Mouse (Mus musculus) embryonic facial prominence, embryonic 15.5 days (tissue): ENCODE data around the gene Rbms3. TPM values are rescaled to one million over a fixed set of nuclear protein-coding genes. Genes with fewer than 3 reads are reported as not detected.

ENCODE experiments used
- ATAC-seq: fragments of 200-750 bp; cut with Nextera tagmentation; 2 replicates; pipeline ENCODE4 v1.8.0; 2017; ENCODE audit warnings: low read depth, moderate TSS enrichment; ENCODE audit not compliant: insufficient number of reproducible peaks, low FRiP score, low TSS enrichment
- H3K27ac ChIP-seq: fragments of 300-500 bp; sonication (generic); replicated peaks from 2 replicates; pipeline ENCODE4 v1.5.1; 2015; ENCODE audit warnings: mild to moderate bottlenecking, inconsistent platforms
- H3K27me3 ChIP-seq: fragments of 300-500 bp; sonication (generic); 2 replicates; pipeline ENCODE4 v1.6.1; 2015; ENCODE audit warnings: inconsistent platforms
- H3K36me3 ChIP-seq: fragments of 300-500 bp; sonication (generic); 2 replicates; pipeline ENCODE4 v1.6.1; 2015; ENCODE audit warnings: mild to moderate bottlenecking, inconsistent platforms
- H3K4me1 ChIP-seq: fragments of 300-500 bp; sonication (generic); 2 replicates; pipeline ENCODE4 v1.6.1; 2015; ENCODE audit warnings: inconsistent platforms
- H3K4me2 ChIP-seq: fragments of 300-500 bp; sonication (generic); replicated peaks from 2 replicates; pipeline ENCODE4 v1.6.1; 2015; ENCODE audit warnings: mild to moderate bottlenecking, inconsistent platforms
- H3K4me3 ChIP-seq: fragments of 300-500 bp; sonication (generic); replicated peaks from 2 replicates; pipeline ENCODE4 v1.5.1; 2015; ENCODE audit warnings: mild to moderate bottlenecking, inconsistent platforms
- H3K9ac ChIP-seq: fragments of 300-500 bp; sonication (generic); 2 replicates; pipeline ENCODE4 v1.6.1; 2015; ENCODE audit warnings: inconsistent platforms
- H3K9me3 ChIP-seq: fragments of 300-500 bp; sonication (generic); replicated peaks from 2 replicates; pipeline ENCODE4 v1.6.1; 2016; ENCODE audit warnings: inconsistent platforms
- WGBS: fragments of 180-500 bp; shearing (Covaris S2); methylation state at CpG from one replicate; pipeline ENCODE4 v1.1.7; 2015; 5-methylcytosine and 5-hydroxymethylcytosine counted together
- polyA plus RNA-seq: library from polyadenylated mRNA; unstranded; fragments of >200 nt; fragmentation: Nextera tagmentation; extraction: Ambion mirVana; gene quantifications from 2 replicates; pipeline ENCODE4 v1.2.1, GENCODE M21; 2015

The Rbms3 gene
- polyA plus RNA-seq, 1 experiment from 2014 or later = 84.3 TPM

DNA sequence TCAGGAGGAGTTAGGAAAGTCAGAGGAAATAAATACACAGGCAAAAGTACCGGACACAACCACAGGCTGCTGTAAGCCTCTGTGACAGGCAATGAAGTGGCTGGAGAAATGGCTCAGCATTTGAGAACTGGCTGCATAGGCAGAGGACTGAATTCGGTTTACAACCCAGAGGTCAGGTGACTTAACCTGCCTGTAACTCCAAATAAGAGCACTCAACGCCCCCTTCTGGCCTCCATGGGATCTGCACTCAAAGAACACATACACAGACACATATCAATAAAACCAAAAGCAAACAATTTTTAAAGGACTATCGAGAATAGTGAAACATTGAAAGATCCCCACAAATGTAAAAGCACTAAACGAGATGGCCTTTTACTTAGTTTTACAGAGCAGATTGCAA, 1096.3 kb downstream of the Rbms3 start:
- no peaks in the 10 kb centered on the region for H3K27me3 ChIP-seq
- H3K36me3 ChIP-seq = no peaks in the 10 kb centered on the region
- 0 out of 2 replicates have a peak, but pooled peaks cover 2% of the 10 kb centered on the region for H3K9me3 ChIP-seq
- no peak for ATAC-seq
- H3K4me1 ChIP-seq = 0 out of 2 replicates have a peak, but pooled peaks cover under 1% of the 10 kb centered on the region
- no peak overlapping the region for H3K27ac ChIP-seq
- no peak overlapping the region for H3K4me2 ChIP-seq
- 75% methylated on average over 5 of the region's 5 CpGs for WGBS
- H3K9ac ChIP-seq = no peak overlapping the region
- no peak overlapping the region for H3K4me3 ChIP-seq

- no peak overlapping the region for H3K4me3 ChIP-seq
- no peak for ATAC-seq
- H3K27ac ChIP-seq = no peak overlapping the region
- no peaks in the 10 kb centered on the region for H3K36me3 ChIP-seq
- 0 out of 2 replicates have a peak, but pooled peaks cover 2% of the 10 kb centered on the region for H3K9me3 ChIP-seq
- no peak overlapping the region for H3K4me2 ChIP-seq
- no peaks in the 10 kb centered on the region for H3K4me1 ChIP-seq
- H3K27me3 ChIP-seq = no peaks in the 10 kb centered on the region
- 93% methylated on average over 4 of the region's 4 CpGs for WGBS
- H3K9ac ChIP-seq = no peak overlapping the region
These were observed 1098.6 kb downstream of the Rbms3 start for GRCm38 (mm10) chr9:116531121-116531520.

GRCm38 (mm10) chr9:116524386-116524785, 1105.3 kb downstream of the Rbms3 start:
- Histone ChIP-seq H3K4me3 (no peak overlapping the region), H3K27ac (no peak overlapping the region), H3K9ac (no peak overlapping the region), H3K4me2 (no peak overlapping the region), H3K27me3 (no peaks in the 10 kb centered on the region), H3K36me3 (no peaks in the 10 kb centered on the region), H3K4me1 (no peaks in the 10 kb centered on the region), H3K9me3 (no peaks in the 10 kb centered on the region)
- 57% methylated on average over 5 of the region's 5 CpGs for WGBS
- ATAC-seq = no peak
